Mouse (Mus musculus) hindbrain, embryonic 10.5 days (tissue): ENCODE measurements around the gene Kif1a. TPM values are rescaled to one million over a fixed set of nuclear protein-coding genes. Genes with fewer than 3 reads are reported as not detected.

Experiments used
- DNase-seq: peaks from one replicate; pipeline ENCODE4 v3.0.0-alpha.2; 2017; ENCODE audit warnings: low spot score
- H3K27ac ChIP-seq: fragments of 300-500 bp; sonication (generic); 2 replicates; pipeline ENCODE4 v1.5.1; 2016; ENCODE audit warnings: mild to moderate bottlenecking, moderate library complexity
- H3K27me3 ChIP-seq: fragments of 300-500 bp; sonication (generic); 2 replicates; pipeline ENCODE4 v1.6.1; 2016; ENCODE audit warnings: mild to moderate bottlenecking; ENCODE audit not compliant: poor library complexity, insufficient read depth, severe bottlenecking
- H3K36me3 ChIP-seq: fragments of 300-500 bp; sonication (generic); 2 replicates; pipeline ENCODE4 v1.6.1; 2016; ENCODE audit warnings: mild to moderate bottlenecking, moderate library complexity
- H3K4me1 ChIP-seq: fragments of 300-500 bp; sonication (generic); replicated peaks from 2 replicates; pipeline ENCODE4 v1.6.1; 2016; ENCODE audit warnings: mild to moderate bottlenecking
- H3K4me3 ChIP-seq: fragments of 300-500 bp; sonication (generic); 2 replicates; pipeline ENCODE4 v1.5.1; 2016; ENCODE audit warnings: mild to moderate bottlenecking, moderate library complexity
- H3K9me3 ChIP-seq: fragments of 300-500 bp; sonication (generic); 2 replicates; pipeline ENCODE4 v1.6.1; 2016; ENCODE audit warnings: mild to moderate bottlenecking, moderate library complexity
- WGBS: fragments of 180-500 bp; shearing (Covaris S2); methylation state at CpG from one replicate; pipeline ENCODE4 v1.1.7; 2016; 5-methylcytosine and 5-hydroxymethylcytosine counted together
- polyA plus RNA-seq: library from polyadenylated mRNA; unstranded; fragments of >200 nt; fragmentation: Nextera tagmentation; extraction: Ambion mirVana; gene quantifications from 2 replicates; pipeline ENCODE4 v1.2.1, GENCODE M21; 2016

Kif1a gene
- polyA plus RNA-seq, 1 experiment from 2014 or later = 79.0 TPM

DNA sequence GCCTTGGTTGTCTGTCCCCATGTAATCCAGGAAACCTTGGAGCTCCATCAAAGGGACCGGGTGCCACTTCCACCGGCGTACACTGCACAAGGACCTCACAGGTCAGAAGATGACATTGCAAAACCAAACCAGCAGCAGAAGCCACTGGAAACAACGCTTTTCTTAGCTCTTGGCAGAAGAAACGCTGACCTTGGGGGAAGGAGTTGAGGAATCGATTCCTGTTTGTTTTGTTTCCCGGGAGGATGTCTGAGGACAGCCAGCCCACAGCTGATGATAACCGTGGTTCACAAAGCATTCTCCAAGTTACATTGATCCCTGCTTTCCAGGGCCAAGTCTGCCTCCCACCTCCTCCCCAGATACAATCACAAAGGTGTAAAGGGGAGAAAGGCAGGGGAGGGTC, 22.3 kb upstream of the Kif1a start:
- Histone ChIP-seq H3K9me3 (no peaks in the 10 kb centered on the region), H3K27me3 (no peaks in the 10 kb centered on the region), H3K4me1 (peaks cover 15% of the 10 kb centered on the region), H3K27ac (no peak overlapping the region), H3K36me3 (no peaks in the 10 kb centered on the region), H3K4me3 (no peak overlapping the region)
- WGBS = 71% methylated on average over 8 of the region's 8 CpGs
- no peak for DNase-seq

DNA sequence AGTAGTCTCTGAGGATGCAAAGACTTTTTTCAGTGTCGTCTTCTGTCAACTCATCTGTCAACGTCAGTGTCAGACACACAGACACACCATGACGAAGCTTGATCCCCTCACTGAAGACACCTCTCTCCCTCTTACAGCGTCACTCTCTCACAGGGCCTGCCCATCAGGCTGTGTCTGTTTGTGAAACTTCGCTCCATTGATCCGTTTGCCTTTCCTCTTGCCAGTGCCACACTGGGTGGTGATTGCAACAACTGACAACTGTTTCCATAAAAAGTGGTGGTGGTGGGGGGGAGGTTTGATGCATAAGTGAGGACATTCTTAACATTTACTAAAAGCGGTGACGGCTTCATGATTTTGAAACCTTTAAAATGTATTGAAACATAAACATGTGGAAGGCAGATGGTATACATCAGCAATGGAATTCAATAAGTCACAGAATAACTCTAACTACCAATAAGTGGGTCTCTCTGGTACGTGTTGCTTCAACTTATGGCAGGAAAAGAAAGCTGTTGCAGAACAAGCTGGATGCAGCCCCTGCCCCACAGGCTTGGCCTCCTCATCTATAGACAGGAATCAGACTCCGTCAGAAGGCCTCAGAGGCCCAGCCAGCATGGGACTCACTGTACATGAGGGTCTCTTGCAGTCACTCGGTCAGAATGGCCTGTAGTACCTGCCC, 21.6 kb upstream of the Kif1a start:
- 80% methylated on average over 11 of the region's 11 CpGs for WGBS
- H3K36me3 ChIP-seq = no peaks in the 10 kb centered on the region
- no peak for DNase-seq
- no peaks in the 10 kb centered on the region for H3K9me3 ChIP-seq
- H3K27me3 ChIP-seq = no peaks in the 10 kb centered on the region
- no peak overlapping the region for H3K27ac ChIP-seq
- H3K4me1 ChIP-seq = 0 out of 2 replicates have a peak, but pooled peaks cover 8% of the 10 kb centered on the region
- H3K4me3 ChIP-seq = no peak overlapping the region

DNA sequence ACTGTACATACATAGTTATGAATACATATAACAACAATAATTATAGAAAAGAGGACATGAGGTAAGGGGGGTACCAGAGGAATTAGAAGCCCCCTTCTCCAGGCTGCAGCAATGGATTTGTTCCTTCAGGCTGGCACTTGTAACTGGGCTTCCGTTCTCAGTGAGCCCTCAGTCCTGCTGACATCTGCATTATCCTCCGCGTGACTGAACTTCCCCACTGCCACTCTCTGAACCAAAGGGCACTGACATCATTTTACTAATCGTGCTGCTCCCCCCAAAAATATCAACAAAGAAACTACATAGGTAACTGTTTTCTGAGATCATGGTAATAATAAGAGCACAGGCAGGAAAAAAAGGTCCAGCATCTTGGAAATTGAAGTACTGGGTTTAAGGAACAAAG, 17.1 kb upstream of the Kif1a start:
- H3K9me3 ChIP-seq = no peaks in the 10 kb centered on the region
- H3K27me3 ChIP-seq = peaks cover 9% of the 10 kb centered on the region; the same call in 1 of the 2 replicates
- no peak for DNase-seq
- H3K27ac ChIP-seq = no peak overlapping the region
- no peaks in the 10 kb centered on the region for H3K36me3 ChIP-seq
- WGBS = 50% methylated on average over 4 of the region's 4 CpGs
- H3K4me3 ChIP-seq = no peak overlapping the region
- peaks cover 17% of the 10 kb centered on the region for H3K4me1 ChIP-seq

DNA sequence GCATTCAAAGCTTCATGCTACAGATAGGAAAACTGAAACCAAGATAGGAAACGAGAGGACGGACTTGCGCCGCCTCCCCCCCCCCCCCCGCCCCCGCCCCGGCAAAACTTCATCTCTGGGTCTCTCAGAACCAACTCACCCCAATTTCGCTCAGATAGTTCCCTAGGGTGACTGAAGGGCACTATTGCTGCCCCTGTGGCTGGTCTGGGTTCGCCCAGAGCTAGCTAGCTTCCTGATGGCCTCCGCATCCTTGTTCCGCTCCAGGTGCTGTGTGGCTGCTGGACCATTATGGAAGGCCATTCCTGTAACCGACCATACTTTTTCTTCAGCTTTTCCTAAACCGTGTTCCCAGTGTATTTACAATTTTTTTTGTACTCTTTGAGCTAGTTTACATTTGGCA, 13.7 kb upstream of the Kif1a start:
- WGBS = 16% methylated on average over 13 of the region's 13 CpGs
- no peak for DNase-seq
- peak overlapping the region; percentile 86 for H3K27ac ChIP-seq

DNA sequence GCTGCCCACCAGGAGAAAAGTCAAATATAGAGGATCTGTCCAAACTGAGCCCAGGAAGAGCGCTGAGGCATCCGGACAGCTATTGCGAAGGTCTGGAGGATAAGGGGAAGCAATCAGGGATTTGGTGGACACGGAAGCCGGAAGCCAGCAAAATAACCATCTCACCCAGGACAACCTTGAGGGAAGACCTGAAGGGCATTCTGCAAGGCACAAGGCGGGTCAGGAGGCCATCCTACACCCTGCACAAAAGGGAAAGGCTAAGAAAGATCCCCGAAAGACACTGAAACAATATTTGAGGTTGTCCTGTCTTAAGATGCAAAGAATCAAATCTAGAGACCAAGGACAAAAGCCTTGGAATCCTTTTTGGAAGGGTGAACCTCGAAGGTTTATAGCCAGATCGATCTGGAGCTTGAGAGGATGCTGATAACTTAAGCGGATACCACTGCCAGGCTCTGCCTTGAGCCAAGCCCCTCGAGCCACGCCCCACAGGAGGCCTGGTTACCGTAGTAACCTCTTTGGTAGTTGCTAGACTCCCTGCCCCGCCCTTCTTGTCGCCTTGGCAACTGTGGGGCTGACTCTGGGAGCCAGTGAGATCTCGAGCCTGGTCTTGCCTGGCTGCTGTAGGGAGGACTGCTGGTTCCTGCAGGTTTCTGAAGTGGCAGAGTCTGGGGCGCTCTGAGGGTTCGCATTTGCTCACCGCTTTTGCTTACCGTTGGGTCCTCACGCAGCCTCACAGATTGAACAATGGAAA, 13.1 kb upstream of the Kif1a start:
- Histone ChIP-seq H3K27me3 (peaks cover 9% of the 10 kb centered on the region; the same call in 1 of the 2 replicates), H3K9me3 (peaks cover 6% of the 10 kb centered on the region; the same call in 1 of the 2 replicates), H3K27ac (peak overlapping the region; percentile 86), H3K4me1 (peaks cover 16% of the 10 kb centered on the region), H3K4me3 (peak overlapping the region; percentile 56), H3K36me3 (no peaks in the 10 kb centered on the region)
- peak; percentile 97 for DNase-seq
- 25% methylated on average over 21 of the region's 21 CpGs for WGBS

More for the DNA sequence above, 13.7 kb upstream of the Kif1a start:
- Histone ChIP-seq H3K4me1 (peaks cover 16% of the 10 kb centered on the region), H3K27me3 (peaks cover 9% of the 10 kb centered on the region; the same call in 1 of the 2 replicates), H3K9me3 (peaks cover 6% of the 10 kb centered on the region; the same call in 1 of the 2 replicates), H3K4me3 (peak overlapping the region; percentile 56), H3K36me3 (no peaks in the 10 kb centered on the region)

GRCm38 (mm10) chr1:93102700-93103099, 949 bp upstream of the Kif1a start:
- Histone ChIP-seq H3K27me3 (peaks cover 60% of the 10 kb centered on the region), H3K4me3 (no peak overlapping the region), H3K36me3 (no peaks in the 10 kb centered on the region), H3K9me3 (no peaks in the 10 kb centered on the region), H3K4me1 (peaks cover 38% of the 10 kb centered on the region), H3K27ac (no peak overlapping the region)
- 73% methylated on average over 7 of the region's 7 CpGs for WGBS
- no peak for DNase-seq

DNA sequence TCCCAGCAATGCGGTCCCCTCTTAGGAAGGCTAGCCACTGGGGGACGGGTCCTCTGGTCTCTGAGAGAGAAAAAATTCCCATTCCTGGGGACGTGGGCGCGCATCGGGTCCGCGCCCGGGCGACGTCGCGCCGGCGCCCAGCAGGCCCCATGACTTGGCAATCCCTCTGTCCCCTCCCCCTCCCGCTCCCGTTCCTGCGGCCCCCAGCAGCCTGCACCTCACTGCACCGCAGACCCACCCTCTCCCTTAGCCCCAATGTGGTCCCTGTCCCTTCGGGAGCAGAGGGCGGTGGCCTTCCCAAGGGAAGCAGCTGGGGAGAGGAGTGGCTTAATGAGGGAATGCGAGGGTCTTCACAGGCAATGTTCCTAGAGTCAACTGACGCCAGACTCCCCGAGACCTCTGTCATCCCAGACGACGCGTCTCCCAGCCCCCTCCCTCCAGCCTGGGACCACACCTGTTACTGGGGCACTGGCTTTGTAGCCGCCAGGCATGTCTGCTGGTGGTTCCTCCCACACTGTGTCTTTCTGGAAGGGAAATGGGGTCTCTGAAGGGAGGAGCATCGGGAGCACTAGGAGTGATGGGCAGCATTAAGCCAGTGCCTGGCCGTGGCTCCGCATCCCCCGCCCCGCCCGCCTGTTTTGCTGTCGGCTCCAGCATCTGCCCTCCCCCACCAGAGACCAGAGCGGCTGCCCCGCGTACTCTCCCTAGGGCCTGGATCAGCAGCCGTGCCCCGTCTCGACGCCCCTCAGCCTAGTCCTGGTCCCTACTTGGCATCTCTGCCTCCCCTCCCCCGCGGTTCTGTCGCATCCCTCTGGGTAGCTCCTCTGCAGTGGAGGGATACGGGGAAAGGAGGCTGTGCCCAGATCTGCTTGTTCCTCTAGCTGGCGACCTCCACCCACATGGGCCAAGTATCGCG, 917 bp downstream of the Kif1a start:
- under 1% methylated on average over 49 of the region's 49 CpGs for WGBS
- Histone ChIP-seq H3K27ac (peak overlapping the region; percentile 89), H3K4me1 (peaks cover 43% of the 10 kb centered on the region), H3K27me3 (peaks cover 60% of the 10 kb centered on the region), H3K4me3 (peak overlapping the region; percentile 65), H3K9me3 (no peaks in the 10 kb centered on the region), H3K36me3 (0 out of 2 replicates have a peak, but pooled peaks cover 5% of the 10 kb centered on the region)
- peak; percentile 62 for DNase-seq

GRCm38 (mm10) chr1:93100243-93100575, 1.5 kb downstream of the Kif1a start:
- Histone ChIP-seq H3K27me3 (peaks cover 60% of the 10 kb centered on the region), H3K4me1 (peaks cover 49% of the 10 kb centered on the region), H3K27ac (peak overlapping the region; percentile 89), H3K36me3 (0 out of 2 replicates have a peak, but pooled peaks cover 5% of the 10 kb centered on the region), H3K9me3 (no peaks in the 10 kb centered on the region), H3K4me3 (peak overlapping the region; percentile 65)
- WGBS = 2% methylated on average over 18 of the region's 18 CpGs
- DNase-seq = no peak

- no peak for DNase-seq
- H3K4me3 ChIP-seq = no peak overlapping the region
- H3K36me3 ChIP-seq = 0 out of 2 replicates have a peak, but pooled peaks cover 5% of the 10 kb centered on the region
- peaks cover 52% of the 10 kb centered on the region for H3K4me1 ChIP-seq
- 87% methylated on average over 5 of the region's 5 CpGs for WGBS
- no peak overlapping the region for H3K27ac ChIP-seq
- no peaks in the 10 kb centered on the region for H3K9me3 ChIP-seq
- H3K27me3 ChIP-seq = peaks cover 56% of the 10 kb centered on the region
Observed at GRCm38 (mm10) chr1:93098956-93099355, 2.8 kb downstream of the Kif1a start.

DNA sequence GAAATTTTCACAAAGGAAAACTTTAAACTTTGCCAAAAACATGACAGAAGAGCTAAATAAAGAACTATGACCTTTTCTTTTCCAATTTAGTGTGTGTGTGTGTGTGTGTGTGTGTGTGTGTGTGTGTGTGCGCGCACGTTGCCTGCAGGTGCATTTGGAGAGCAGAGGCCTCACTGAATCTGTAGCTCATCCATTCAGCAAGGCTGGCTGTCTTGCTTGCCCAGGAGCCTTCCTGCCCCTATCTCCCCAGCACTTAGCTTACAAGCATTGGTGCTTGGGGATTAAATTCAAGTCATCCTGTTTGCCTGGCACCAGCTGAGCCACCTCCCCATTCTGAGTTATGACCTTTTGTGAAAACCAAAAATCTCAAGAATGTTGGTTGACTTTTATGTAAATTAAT, 9.2 kb downstream of the Kif1a start:
- DNase-seq = no peak
- peaks cover 13% of the 10 kb centered on the region for H3K36me3 ChIP-seq
- WGBS = 98% methylated on average over 3 of the region's 3 CpGs
- no peak overlapping the region for H3K27ac ChIP-seq
- H3K27me3 ChIP-seq = no peaks in the 10 kb centered on the region
- H3K9me3 ChIP-seq = no peaks in the 10 kb centered on the region
- H3K4me1 ChIP-seq = peaks cover 16% of the 10 kb centered on the region
- no peak overlapping the region for H3K4me3 ChIP-seq

DNA sequence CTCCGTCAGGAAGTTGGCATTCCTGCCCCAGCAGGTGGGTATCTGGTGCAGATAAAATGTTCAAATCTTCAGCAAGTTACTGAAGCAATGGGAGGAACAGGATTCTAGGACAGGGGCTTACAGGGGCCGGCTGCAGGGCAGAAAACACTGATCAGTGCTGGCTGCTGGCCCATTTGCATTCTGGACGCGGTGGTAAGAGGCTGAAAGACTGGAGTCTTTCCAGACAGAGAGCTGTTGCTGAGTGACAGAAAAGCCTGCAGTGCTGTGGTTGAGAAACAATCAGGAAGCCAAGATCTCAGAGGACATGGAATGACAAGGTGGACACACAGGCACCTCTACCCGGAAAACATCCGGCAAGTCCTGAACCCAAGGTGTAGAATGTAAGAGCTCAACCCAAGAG, 16.6 kb downstream of the Kif1a start:
- H3K4me3 ChIP-seq = no peak overlapping the region
- WGBS = 59% methylated on average over 6 of the region's 6 CpGs
- no peak for DNase-seq
- H3K27me3 ChIP-seq = no peaks in the 10 kb centered on the region
- no peaks in the 10 kb centered on the region for H3K9me3 ChIP-seq
- H3K36me3 ChIP-seq = peaks cover 37% of the 10 kb centered on the region
- H3K4me1 ChIP-seq = peaks cover 26% of the 10 kb centered on the region
- no peak overlapping the region; the same call in 1 of the 2 replicates for H3K27ac ChIP-seq

DNA sequence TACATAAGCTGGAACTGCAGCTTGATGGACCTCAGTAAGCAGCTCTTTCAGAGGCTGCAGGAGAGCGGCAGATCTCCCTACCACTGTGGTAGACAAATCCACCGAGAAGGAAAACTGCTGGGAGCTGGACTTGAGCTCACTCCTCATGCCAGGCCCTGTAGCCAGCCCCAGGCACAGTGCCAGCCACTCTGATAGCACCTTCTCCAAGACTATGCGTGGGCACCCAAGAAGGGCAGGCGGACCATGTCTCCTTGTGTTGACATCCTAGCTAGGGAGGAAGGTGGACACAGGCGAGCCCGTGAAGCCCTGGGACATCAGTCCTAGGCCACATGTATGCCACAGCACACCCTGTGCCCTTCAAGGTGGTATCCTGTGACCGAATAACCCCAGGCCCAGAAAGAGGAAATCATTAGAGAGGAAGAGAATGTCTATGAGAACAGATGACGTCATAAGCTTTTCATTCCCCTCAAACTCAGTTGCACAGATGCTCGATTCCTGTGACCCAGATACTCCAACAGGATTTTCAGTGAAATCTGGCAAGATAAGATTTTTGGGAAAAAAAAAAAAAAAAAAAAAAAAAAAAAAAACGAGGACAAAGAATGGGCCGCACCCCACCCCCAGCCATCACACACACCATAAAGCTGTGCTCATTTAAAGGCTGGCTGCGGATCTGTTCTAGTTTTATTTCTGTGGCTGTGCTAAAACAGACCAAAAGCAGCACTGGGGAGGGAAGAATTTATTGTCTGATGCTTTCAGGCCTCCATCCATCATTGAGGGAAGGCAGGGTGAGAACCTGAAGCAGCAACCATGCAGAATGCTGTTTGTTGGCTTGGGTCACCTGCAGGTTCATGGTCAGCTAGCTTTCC, 18.1 kb downstream of the Kif1a start:
- Histone ChIP-seq H3K27me3 (no peaks in the 10 kb centered on the region), H3K27ac (no peak overlapping the region), H3K4me1 (peaks cover 40% of the 10 kb centered on the region), H3K9me3 (no peaks in the 10 kb centered on the region), H3K36me3 (peaks cover 50% of the 10 kb centered on the region), H3K4me3 (no peak overlapping the region)
- DNase-seq = no peak
- 89% methylated on average over 12 of the region's 12 CpGs for WGBS
